Mouse (Mus musculus) megakaryocyte, adult 5-6 weeks (primary cell): ENCODE measurements around the gene Retnlb. TPM values are rescaled to one million over a fixed set of nuclear protein-coding genes. Genes with fewer than 3 reads are reported as not detected.

Experiments used
- ATAC-seq: 2 replicates; pipeline ENCODE4 v1.8.0; 2016; ENCODE audit warnings: mild to moderate bottlenecking, inconsistent platforms; ENCODE audit not compliant: poor library complexity, severe bottlenecking
- total RNA-seq, 2 experiments: library from RNA; stranded (forward) in 1 of 2; stranded (reverse) in 1 of 2; fragments of 153-499, 151-499 nt in 1 of 2; fragments of 221-1000, 200-1000 nt in 1 of 2; gene quantifications; 2 replicates each; pipeline versions ENCODE4 v1.2.3 to v1.2.4; 2015 to 2017

Retnlb gene
- total RNA-seq (2015), result not detected in 2 replicates
- not detected in 2 replicates for total RNA-seq (2017)

GRCm38 (mm10) chr16:48816695-48817094 is at the start of gene Retnlb:
TSS of gene Retnlb (plus strand) at chr16:48816856.
- ATAC-seq, result no peak

GRCm38 (mm10) chr16:48769183-48769582 is 47.5 kb upstream of the Retnlb start:
- ATAC-seq, result no peak

GRCm38 (mm10) chr16:48771971-48772445 is 44.6 kb upstream of the Retnlb start, which contains the start of gene Trat1:
TSS of gene Trat1 (minus strand) at chr16:48772021.
- no peak for ATAC-seq

GRCm38 (mm10) chr16:48777254-48777653 is 39.4 kb upstream of the Retnlb start:
- ATAC-seq, result no peak

GRCm38 (mm10) chr16:48786258-48786657 is 30.4 kb upstream of the Retnlb start:
- ATAC-seq, result peak; percentile 83

GRCm38 (mm10) chr16:48788704-48789185 is 27.9 kb upstream of the Retnlb start:
- peak; percentile 75 for ATAC-seq

GRCm38 (mm10) chr16:48798285-48798684 is 18.4 kb upstream of the Retnlb start:
- no peak for ATAC-seq

- peak; percentile 59 for ATAC-seq
These were observed 17.2 kb upstream of the Retnlb start for GRCm38 (mm10) chr16:48799470-48799869.

- ATAC-seq, result peak; percentile 70
These were observed 15.8 kb upstream of the Retnlb start for GRCm38 (mm10) chr16:48800906-48801305.

GRCm38 (mm10) chr16:48805412-48805811 is 11.2 kb upstream of the Retnlb start:
- no peak for ATAC-seq

GRCm38 (mm10) chr16:48806521-48806920 is 10.1 kb upstream of the Retnlb start:
- peak; percentile 51; the same call in 1 of the 2 replicates for ATAC-seq

- ATAC-seq, result peak; percentile 63
These were observed 7.3 kb upstream of the Retnlb start for GRCm38 (mm10) chr16:48809374-48809773.

GRCm38 (mm10) chr16:48811881-48812436 is 4.7 kb upstream of the Retnlb start:
- ATAC-seq, result peak; percentile 74

GRCm38 (mm10) chr16:48818524-48818923 is 1.9 kb downstream of the Retnlb start:
- peak; percentile 93 for ATAC-seq

GRCm38 (mm10) chr16:48826474-48826873 is 9.8 kb downstream of the Retnlb start:
- ATAC-seq, result no peak

- peak; percentile 62 for ATAC-seq
These were observed 11.0 kb downstream of the Retnlb start for GRCm38 (mm10) chr16:48827625-48828024.

GRCm38 (mm10) chr16:48829060-48829459 is 12.4 kb downstream of the Retnlb start:
- no peak for ATAC-seq

- ATAC-seq, result no peak
These were observed 15.4 kb downstream of the Retnlb start for GRCm38 (mm10) chr16:48832055-48832454.

- ATAC-seq, result peak; percentile 99
These were observed 17.0 kb downstream of the Retnlb start for GRCm38 (mm10) chr16:48833626-48834025.

- no peak for ATAC-seq
These were observed 25.6 kb downstream of the Retnlb start, which contains the start of gene Retnla for GRCm38 (mm10) chr16:48842266-48842665. TSS of gene Retnla (plus strand) at chr16:48842551.

GRCm38 (mm10) chr16:48843671-48844386 is 27.2 kb downstream of the Retnlb start:
- no peak for ATAC-seq

GRCm38 (mm10) chr16:48865004-48865403 is 48.3 kb downstream of the Retnlb start:
- ATAC-seq, result peak; percentile 90
